13 mouse cellular contexts compared by ENCODE assay signal in genomic region chr11:111843728-111844258, GRCm38 (mm10).
DNase-seq lines count a peak whose midpoint lies in the region; ATAC-seq and TF ChIP-seq lines count a peak whose summit lies in the region.
"Had no signal": no experiment of that assay in that cellular context is flagged by ENCODE, and none has a peak within 500 bp of the region (broad histone marks: within the 10 kb centered on the region; RNA-seq: fewer than 3 reads in every experiment).

No protein-coding gene starts in this region.

- 0 out of 2 replicates have a peak overlapping the region, but pooled peaks have one; percentile 17 for H3K27ac ChIP-seq in heart, embryonic 12.5 days (ENCODE audit: poor library complexity, severe bottlenecking)
- 0 out of 2 replicates have a peak overlapping the region, but pooled peaks have one; percentile 1 for H3K27ac ChIP-seq in hindbrain, embryonic 13.5 days
- H3K27ac ChIP-seq in neural tube, embryonic 14.5 days (ENCODE audit: low read depth, low read length): no peak overlapping the region
- H3K27ac ChIP-seq: limb, embryonic 15.5 days had no signal

- no peak overlapping the region for H3K9ac ChIP-seq in heart, embryonic 12.5 days
- H3K9ac ChIP-seq in hindbrain, embryonic 13.5 days: no peak overlapping the region
- no peak overlapping the region for H3K9ac ChIP-seq in neural tube, embryonic 14.5 days (replicated peaks; ENCODE audit: low read depth, low read length)
- H3K9ac ChIP-seq: limb, embryonic 15.5 days had no signal

- H3K4me1 ChIP-seq in heart, embryonic 12.5 days (replicated peaks): peaks cover 11% of the 10 kb centered on the region
- H3K4me1 ChIP-seq in hindbrain, embryonic 13.5 days (replicated peaks): peaks cover 23% of the 10 kb centered on the region
- H3K4me1 ChIP-seq in neural tube, embryonic 14.5 days (ENCODE audit: control insufficient read depth, insufficient read depth, low read length): peaks cover 8% of the 10 kb centered on the region; the same call in 1 of the 2 replicates
- H3K4me1 ChIP-seq: limb, embryonic 15.5 days had no signal

- 12% methylated on average over 4 of the region's 4 CpGs for WGBS in heart, embryonic 12.5 days
- WGBS in hindbrain, embryonic 13.5 days: 7% methylated on average over 4 of the region's 4 CpGs
- 13% methylated on average over 4 of the region's 4 CpGs for WGBS in neural tube, embryonic 14.5 days

- H3K4me2 ChIP-seq in heart, embryonic 12.5 days: no peak overlapping the region
- H3K4me2 ChIP-seq in hindbrain, embryonic 13.5 days: no peak overlapping the region
- no peak overlapping the region for H3K4me2 ChIP-seq in neural tube, embryonic 14.5 days (ENCODE audit: low read depth, low read length)
- H3K4me2 ChIP-seq: limb, embryonic 15.5 days had no signal

- TF ChIP-seq CTCF in brain, embryonic 14.5 days (IDR thresholded peaks at IDR 0.05; ENCODE audit: borderline replicate concordance, extremely low read depth, insufficient read depth, insufficient read length): no peak

- no peak overlapping the region for H3K4me3 ChIP-seq in heart, embryonic 12.5 days
- no peak overlapping the region for H3K4me3 ChIP-seq in hindbrain, embryonic 13.5 days
- H3K4me3 ChIP-seq in neural tube, embryonic 14.5 days (ENCODE audit: low read depth, low read length): no peak overlapping the region
- H3K4me3 ChIP-seq: erythroblast, embryonic 14.5 days; limb, embryonic 15.5 days had no signal

- TF ChIP-seq POLR2A in brain, embryonic 14.5 days (IDR thresholded peaks at IDR 0.05; ENCODE audit: borderline replicate concordance, extremely low read depth, insufficient read depth, insufficient read length, poor library complexity, severe bottlenecking): no peak

- ATAC-seq in heart, embryonic 12.5 days (ENCODE audit: insufficient number of reproducible peaks, low FRiP score): peak; percentile 18; the same call in 1 of the 2 replicates
- ATAC-seq in hindbrain, embryonic 13.5 days (ENCODE audit: low FRiP score): no peak
- ATAC-seq in neural tube, embryonic 14.5 days (ENCODE audit: low read depth): peak; percentile 24; the same call in 1 of the 2 replicates

- no peaks in the 10 kb centered on the region for H3K36me3 ChIP-seq in heart, embryonic 12.5 days
- no peaks in the 10 kb centered on the region for H3K36me3 ChIP-seq in hindbrain, embryonic 13.5 days
- no peaks in the 10 kb centered on the region for H3K36me3 ChIP-seq in neural tube, embryonic 14.5 days (ENCODE audit: control insufficient read depth, insufficient read depth, low read length)
- H3K36me3 ChIP-seq: limb, embryonic 15.5 days had no signal

- no peaks in the 10 kb centered on the region for H3K27me3 ChIP-seq in heart, embryonic 12.5 days (replicated peaks)
- peaks cover 49% of the 10 kb centered on the region for H3K27me3 ChIP-seq in hindbrain, embryonic 13.5 days
- peaks cover 8% of the 10 kb centered on the region; the same call in 1 of the 2 replicates for H3K27me3 ChIP-seq in neural tube, embryonic 14.5 days (ENCODE audit: control insufficient read depth, insufficient read depth, low read length)
- H3K27me3 ChIP-seq: limb, embryonic 15.5 days had no signal

- DNase-seq in heart, postnatal 4 days: no peak
- DNase-seq in brain, embryonic 14.5 days (ENCODE audit: low read depth): peak; percentile 87
- no peak for DNase-seq in layer of hippocampus, postnatal 14 days (ENCODE audit: low spot score in 2 of 2)
- no peak for DNase-seq in urinary bladder, postnatal 10 days (ENCODE audit: low spot score)
- no peak for DNase-seq in right cerebral cortex, postnatal 36 days (ENCODE audit: low spot score in 2 of 2)
- DNase-seq: cerebellum, adult 9-11 months; heart, adult 11 months; lung, postnatal 4 days had no signal

- H3K9me3 ChIP-seq in heart, embryonic 12.5 days (replicated peaks): no peaks in the 10 kb centered on the region
- H3K9me3 ChIP-seq in hindbrain, embryonic 13.5 days: no peaks in the 10 kb centered on the region
- no peaks in the 10 kb centered on the region for H3K9me3 ChIP-seq in neural tube, embryonic 14.5 days (ENCODE audit: control insufficient read depth, low read length)
- H3K9me3 ChIP-seq: limb, embryonic 15.5 days had no signal
